8 mouse cellular contexts compared by ENCODE assay signal in the genomic region with DNA sequence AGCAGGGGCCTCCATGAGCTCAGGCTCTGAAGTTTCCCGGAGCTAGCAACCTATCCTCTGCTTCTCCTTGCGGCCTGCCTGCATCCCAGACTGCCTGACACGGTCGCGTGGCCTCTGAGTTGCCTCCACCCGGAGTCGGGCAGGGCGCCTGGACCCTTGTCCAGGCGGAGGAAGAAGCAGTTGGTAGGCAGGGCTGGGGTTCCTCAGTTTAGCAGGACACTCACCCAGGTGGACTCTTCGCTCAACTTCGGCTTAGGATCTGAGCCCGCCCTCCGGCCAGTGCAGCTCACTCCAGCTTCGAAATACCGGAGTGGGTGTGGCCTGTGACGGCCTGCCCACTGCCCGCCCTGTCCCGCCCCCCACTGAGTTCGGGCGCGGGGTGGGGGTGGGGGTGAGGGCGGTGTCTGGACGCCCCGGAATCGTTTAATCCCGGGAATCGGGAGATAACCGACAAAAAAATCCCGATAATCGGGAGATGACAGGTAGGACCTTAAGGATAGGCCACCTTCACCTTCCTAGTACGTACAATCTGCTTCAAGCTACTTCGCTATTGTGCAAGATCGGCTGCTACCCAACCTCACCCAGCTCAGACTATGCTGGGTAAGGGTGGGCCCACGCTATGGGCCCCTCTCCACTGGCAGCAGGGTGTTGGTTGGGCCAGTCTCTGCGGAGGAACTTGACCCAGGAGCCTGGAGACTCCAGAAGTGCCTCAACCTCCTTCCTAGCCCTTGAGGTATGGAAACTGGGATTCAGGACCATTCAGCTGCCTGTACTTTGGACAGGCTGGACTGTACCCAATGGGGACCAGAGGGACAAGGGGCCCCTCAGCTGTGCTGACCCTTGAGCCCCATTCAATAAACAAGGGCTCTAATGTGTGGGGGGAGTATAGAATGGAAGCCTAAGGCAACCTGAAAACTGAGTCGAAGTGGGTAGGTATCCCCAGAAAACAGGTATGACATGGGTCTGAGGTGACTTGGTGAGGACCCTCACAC. TPM values are rescaled to one million over a fixed set of nuclear protein-coding genes. Genes with fewer than 3 reads are reported as not detected.
A peak's percentile ranks its signal among the peaks of the same experiment; 100 is the strongest.
DNase-seq lines count a peak whose midpoint lies in the region; ATAC-seq lines count a peak whose summit lies in the region.

A gene (minus strand): TSS at position 339 of the 992 bp plus-strand sequence.

- peak within 1 kb of the TSS; percentile 71 for H3K27ac ChIP-seq in heart, embryonic 15.5 days
- H3K27ac ChIP-seq in liver, embryonic 16.5 days (ENCODE audit: low read length): peak within 1 kb of the TSS; percentile 83
- H3K27ac ChIP-seq in neural tube, embryonic 12.5 days: no peak within 1 kb of the TSS

- peak within 1 kb of the TSS; percentile 70 for H3K9ac ChIP-seq in heart, embryonic 15.5 days
- peak within 1 kb of the TSS; percentile 74 for H3K9ac ChIP-seq in liver, embryonic 16.5 days (ENCODE audit: low read depth, low read length)
- peak within 1 kb of the TSS; percentile 60 for H3K9ac ChIP-seq in neural tube, embryonic 12.5 days

- peak within 1 kb of the TSS; percentile 74 for H3K4me3 ChIP-seq in heart, embryonic 15.5 days
- H3K4me3 ChIP-seq in liver, embryonic 16.5 days (ENCODE audit: low read depth, low read length): peak within 1 kb of the TSS; percentile 74
- H3K4me3 ChIP-seq in neural tube, embryonic 12.5 days: peak within 1 kb of the TSS; percentile 42

- peaks cover 48% of the 10 kb centered on the region for H3K36me3 ChIP-seq in heart, embryonic 15.5 days
- H3K36me3 ChIP-seq in liver, embryonic 16.5 days (ENCODE audit: control insufficient read depth, insufficient read depth): peaks cover 17% of the 10 kb centered on the region
- peaks cover 42% of the 10 kb centered on the region for H3K36me3 ChIP-seq in neural tube, embryonic 12.5 days

- WGBS in heart, embryonic 15.5 days: 3% methylated on average over 36 of the region's 36 CpGs
- WGBS in liver, embryonic 16.5 days (ENCODE audit: insufficient replicate concordance): 3% methylated on average over 36 of the region's 36 CpGs
- WGBS in neural tube, embryonic 12.5 days: 5% methylated on average over 36 of the region's 36 CpGs

- H3K4me1 ChIP-seq in heart, embryonic 15.5 days (replicated peaks): peaks cover 50% of the 10 kb centered on the region
- peaks cover 34% of the 10 kb centered on the region for H3K4me1 ChIP-seq in liver, embryonic 16.5 days (ENCODE audit: control insufficient read depth, low read depth, low read length)
- peaks cover 26% of the 10 kb centered on the region for H3K4me1 ChIP-seq in neural tube, embryonic 12.5 days

- peak; percentile 82 for DNase-seq in CD4-positive helper T cell, adult 2 months (ENCODE audit: low read depth, low spot score)
- DNase-seq in adrenal gland, postnatal 25 days: peak; percentile 86
- DNase-seq in kidney, postnatal 14 days: peak; percentile 93
- DNase-seq in testis, postnatal 10 days (ENCODE audit: low spot score): peak; percentile 83

- H3K27me3 ChIP-seq in heart, embryonic 15.5 days: no peaks in the 10 kb centered on the region
- H3K27me3 ChIP-seq in liver, embryonic 16.5 days (ENCODE audit: control insufficient read depth, insufficient read depth, low read depth, low read length): no peaks in the 10 kb centered on the region
- H3K27me3 ChIP-seq in neural tube, embryonic 12.5 days (replicated peaks): no peaks in the 10 kb centered on the region

- H3K9me3 ChIP-seq in heart, embryonic 15.5 days (replicated peaks): no peaks in the 10 kb centered on the region
- H3K9me3 ChIP-seq in liver, embryonic 16.5 days (replicated peaks; ENCODE audit: control insufficient read depth, low read length): no peaks in the 10 kb centered on the region
- no peaks in the 10 kb centered on the region for H3K9me3 ChIP-seq in neural tube, embryonic 12.5 days

- H3K4me2 ChIP-seq in heart, embryonic 15.5 days: peak within 1 kb of the TSS; percentile 92
- peak within 1 kb of the TSS; percentile 89 for H3K4me2 ChIP-seq in liver, embryonic 16.5 days (ENCODE audit: low read depth, low read length)
- H3K4me2 ChIP-seq in neural tube, embryonic 12.5 days (replicated peaks): peak within 1 kb of the TSS; percentile 77

- peak; percentile 77 for ATAC-seq in erythroid progenitor cell, adult 5-6 weeks (replicated peaks; ENCODE audit: low FRiP score, poor library complexity, severe bottlenecking)
- ATAC-seq in heart, embryonic 15.5 days (replicated peaks; ENCODE audit: insufficient number of reproducible peaks, insufficient read depth, low FRiP score, low read depth): peak; percentile 88
- peak; percentile 88 for ATAC-seq in liver, embryonic 16.5 days (ENCODE audit: low read depth)
- ATAC-seq in neural tube, embryonic 12.5 days (ENCODE audit: low FRiP score, low read depth): 0 out of 2 replicates have a peak, but pooled peaks have one; percentile 48

RNA-seq across cellular contexts. Expression of the gene that starts here (rescaled TPM):
- 83.9 and 87.0 TPM in 2 replicates for total RNA-seq in adrenal gland, postnatal 25 days (2021)
- total RNA-seq in erythroid progenitor cell, adult 5-6 weeks (2015; ENCODE audit: low replicate concordance): 40.0 and 51.6 TPM in 2 replicates
- total RNA-seq in erythroid progenitor cell, adult 5-6 weeks (2017; ENCODE audit: low replicate concordance): 30.5 and 44.4 TPM in 2 replicates
- 24.9 and 39.6 TPM in 2 replicates for polyA plus RNA-seq in heart, embryonic 15.5 days (2015; fragmentation: Nextera tagmentation; extraction: Ambion mirVana)
- 28.7 and 33.8 TPM in 2 replicates for polyA plus RNA-seq in liver, embryonic 16.5 days (2015; fragmentation: Nextera tagmentation; extraction: Ambion mirVana)
- polyA plus RNA-seq in neural tube, embryonic 12.5 days (2016; fragmentation: Nextera tagmentation; extraction: Ambion mirVana): 19.7 and 22.0 TPM in 2 replicates
